Mouse (Mus musculus): ENCODE measurements around the gene Hmg20a. TPM values are rescaled to one million over a fixed set of nuclear protein-coding genes. Genes with fewer than 3 reads are reported as not detected.

The Hmg20a gene
- polyA plus RNA-seq (2017; shearing (Covaris generic)): 49.3 TPM

GRCm38 (mm10) chr9:56417948-56418737 is at the start of gene Hmg20a, which contains the start of gene Peak1:
Hmg20a (plus strand) TSS chr9:56418609.
Peak1 (minus strand) TSS chr9:56418067.

Other genes starting within 250 kb of the Hmg20a start
- 25.9 TPM for gene Peak1, start 542 bp upstream of the Hmg20a start, polyA plus RNA-seq (2017; shearing (Covaris generic))